Mouse (Mus musculus) liver, adult 10 weeks (tissue): ENCODE results near the gene 4933403O08Rik. TPM values are rescaled to one million over a fixed set of nuclear protein-coding genes. Genes with fewer than 3 reads are reported as not detected.

Experiments
- polyA plus RNA-seq: library from polyadenylated mRNA; stranded (reverse); fragments of 350-450 nt; fragmentation: Illumina TruSeq; extraction: RNeasy Lipid Tissue Mini Kit (QIAGEN cat#74804); gene quantifications from one replicate; pipeline ENCODE4 v1.2.3, GENCODE M21; 2014; ENCODE audit warnings: low read depth, low replicate concordance

4933403O08Rik gene
- not detected for polyA plus RNA-seq

DNA sequence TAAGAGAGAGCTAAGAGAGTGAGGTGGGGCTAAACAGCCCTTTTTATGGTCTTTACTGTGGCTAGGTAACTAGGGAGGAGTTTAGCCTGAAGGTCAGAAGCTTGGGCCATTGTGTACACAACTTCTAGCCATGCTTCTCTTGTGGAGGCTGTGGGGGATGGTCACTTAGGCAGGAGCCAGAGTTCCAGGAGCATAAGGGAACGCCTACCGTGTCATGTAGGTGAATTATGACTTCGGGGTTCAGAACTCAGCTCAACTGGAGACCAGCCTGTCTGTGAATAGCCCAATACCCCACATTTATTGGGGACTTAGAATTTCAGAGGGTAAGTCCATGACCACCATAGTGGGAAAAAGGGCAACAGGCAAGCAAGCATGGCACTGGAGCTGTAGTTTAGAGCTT lies at the start of gene 4933403O08Rik:
Gene 4933403O08Rik, plus strand, starts transcription at position 301 of the 400 bp plus-strand sequence.

Other genes with a start within 250 kb of the 4933403O08Rik start
- gene Tex16, start 228.0 kb upstream of the 4933403O08Rik start, polyA plus RNA-seq, result not detected
- 95.4 TPM for gene Apool, start 72.3 kb downstream of the 4933403O08Rik start, polyA plus RNA-seq
- not detected for gene Satl1, start 167.7 kb downstream of the 4933403O08Rik start, polyA plus RNA-seq